Mouse (Mus musculus): ENCODE measurements around the gene Hipk1. TPM values are rescaled to one million over a fixed set of nuclear protein-coding genes. Genes with fewer than 3 reads are reported as not detected.

The Hipk1 gene
- polyA plus RNA-seq, 1 experiment: 55.2 TPM

GRCm38 (mm10) chr3:103773508-103773907 is 17.9 kb downstream of the Hipk1 start:
- WGBS: 75% methylated on average over 3 of the region's 3 CpGs
- Histone ChIP-seq H3K4me3 (ENCODE audit: low read depth, low read length) (no peak overlapping the region), H3K4me1 (ENCODE audit: control insufficient read depth, insufficient read depth, insufficient read length, low read length) (peaks cover 4% of the 10 kb centered on the region; the same call in 1 of the 2 replicates), H3K36me3 (ENCODE audit: control insufficient read depth, insufficient read depth, low read length) (peaks cover 24% of the 10 kb centered on the region), H3K27me3 (ENCODE audit: control insufficient read depth, insufficient read depth, low read length) (no peaks in the 10 kb centered on the region), H3K27ac (ENCODE audit: insufficient read depth, low read depth, low read length) (peak overlapping the region; percentile 86)
- TF ChIP-seq POLR2A (IDR thresholded peaks at IDR 0.05; ENCODE audit: low read depth, low read length): no peak
- no peak for TF ChIP-seq CTCF (IDR thresholded peaks at IDR 0.05; ENCODE audit: extremely low read depth, insufficient read length, insufficient replicate concordance, low read depth, low read length)

GRCm38 (mm10) chr3:103772846-103773245 is 18.5 kb downstream of the Hipk1 start:
- Histone ChIP-seq H3K4me3 (ENCODE audit: low read depth, low read length) (no peak overlapping the region), H3K4me1 (ENCODE audit: control insufficient read depth, insufficient read depth, insufficient read length, low read length) (peaks cover 4% of the 10 kb centered on the region; the same call in 1 of the 2 replicates), H3K27me3 (ENCODE audit: control insufficient read depth, insufficient read depth, low read length) (no peaks in the 10 kb centered on the region), H3K36me3 (ENCODE audit: control insufficient read depth, insufficient read depth, low read length) (peaks cover 21% of the 10 kb centered on the region), H3K27ac (ENCODE audit: insufficient read depth, low read depth, low read length) (peak overlapping the region; percentile 44; the same call in 1 of the 2 replicates)
- WGBS: 53% methylated on average over 4 of the region's 4 CpGs
- TF ChIP-seq CTCF (IDR thresholded peaks at IDR 0.05; ENCODE audit: extremely low read depth, insufficient read length, insufficient replicate concordance, low read depth, low read length) (no peak), POLR2A (IDR thresholded peaks at IDR 0.05; ENCODE audit: low read depth, low read length) (no peak)

GRCm38 (mm10) chr3:103771531-103772130 is 19.7 kb downstream of the Hipk1 start:
- peaks cover 4% of the 10 kb centered on the region; the same call in 1 of the 2 replicates for H3K4me1 ChIP-seq (ENCODE audit: control insufficient read depth, insufficient read depth, insufficient read length, low read length)
- no peak overlapping the region for H3K4me3 ChIP-seq (ENCODE audit: low read depth, low read length)
- H3K36me3 ChIP-seq (ENCODE audit: control insufficient read depth, insufficient read depth, low read length): peaks cover 19% of the 10 kb centered on the region
- TF ChIP-seq CTCF (IDR thresholded peaks at IDR 0.05; ENCODE audit: extremely low read depth, insufficient read length, insufficient replicate concordance, low read depth, low read length) (no peak), POLR2A (IDR thresholded peaks at IDR 0.05; ENCODE audit: low read depth, low read length) (no peak)
- peak overlapping the region; percentile 58; the same call in 1 of the 2 replicates for H3K27ac ChIP-seq (ENCODE audit: insufficient read depth, low read depth, low read length)
- H3K27me3 ChIP-seq (ENCODE audit: control insufficient read depth, insufficient read depth, low read length): no peaks in the 10 kb centered on the region
- 58% methylated on average over 9 of the region's 9 CpGs for WGBS

- 85% methylated on average over 3 of the region's 3 CpGs for WGBS
- Histone ChIP-seq H3K4me1 (ENCODE audit: control insufficient read depth, insufficient read depth, insufficient read length, low read length) (no peaks in the 10 kb centered on the region), H3K27me3 (ENCODE audit: control insufficient read depth, insufficient read depth, low read length) (no peaks in the 10 kb centered on the region), H3K36me3 (ENCODE audit: control insufficient read depth, insufficient read depth, low read length) (peaks cover 37% of the 10 kb centered on the region), H3K4me3 (ENCODE audit: low read depth, low read length) (no peak overlapping the region), H3K27ac (ENCODE audit: insufficient read depth, low read depth, low read length) (no peak overlapping the region)
- TF ChIP-seq POLR2A (IDR thresholded peaks at IDR 0.05; ENCODE audit: low read depth, low read length) (no peak), CTCF (IDR thresholded peaks at IDR 0.05; ENCODE audit: extremely low read depth, insufficient read length, insufficient replicate concordance, low read depth, low read length) (no peak)
Observed at GRCm38 (mm10) chr3:103766789-103767188, 24.6 kb downstream of the Hipk1 start.

GRCm38 (mm10) chr3:103759261-103759970 is 31.9 kb downstream of the Hipk1 start:
- Histone ChIP-seq H3K27ac (ENCODE audit: insufficient read depth, low read depth, low read length) (no peak overlapping the region), H3K4me1 (ENCODE audit: control insufficient read depth, insufficient read depth, insufficient read length, low read length) (peaks cover 6% of the 10 kb centered on the region; the same call in 1 of the 2 replicates), H3K4me3 (ENCODE audit: low read depth, low read length) (no peak overlapping the region), H3K27me3 (ENCODE audit: control insufficient read depth, insufficient read depth, low read length) (no peaks in the 10 kb centered on the region), H3K36me3 (ENCODE audit: control insufficient read depth, insufficient read depth, low read length) (peaks cover 54% of the 10 kb centered on the region)
- TF ChIP-seq POLR2A (IDR thresholded peaks at IDR 0.05; ENCODE audit: low read depth, low read length) (no peak), CTCF (IDR thresholded peaks at IDR 0.05; ENCODE audit: extremely low read depth, insufficient read length, insufficient replicate concordance, low read depth, low read length) (no peak)
- 41% methylated on average over 5 of the region's 5 CpGs for WGBS

- 92% methylated on average over 7 of the region's 7 CpGs for WGBS
- Histone ChIP-seq H3K4me3 (ENCODE audit: low read depth, low read length) (no peak overlapping the region), H3K36me3 (ENCODE audit: control insufficient read depth, insufficient read depth, low read length) (peaks cover 52% of the 10 kb centered on the region), H3K4me1 (ENCODE audit: control insufficient read depth, insufficient read depth, insufficient read length, low read length) (peaks cover 6% of the 10 kb centered on the region; the same call in 1 of the 2 replicates), H3K27ac (ENCODE audit: insufficient read depth, low read depth, low read length) (no peak overlapping the region), H3K27me3 (ENCODE audit: control insufficient read depth, insufficient read depth, low read length) (no peaks in the 10 kb centered on the region)
- TF ChIP-seq CTCF (IDR thresholded peaks at IDR 0.05; ENCODE audit: extremely low read depth, insufficient read length, insufficient replicate concordance, low read depth, low read length) (no peak), POLR2A (IDR thresholded peaks at IDR 0.05; ENCODE audit: low read depth, low read length) (no peak)
Observed at GRCm38 (mm10) chr3:103758456-103758855, 32.9 kb downstream of the Hipk1 start.

GRCm38 (mm10) chr3:103756920-103757319 is 34.4 kb downstream of the Hipk1 start:
- TF ChIP-seq POLR2A (IDR thresholded peaks at IDR 0.05; ENCODE audit: low read depth, low read length): no peak
- no peak for TF ChIP-seq CTCF (IDR thresholded peaks at IDR 0.05; ENCODE audit: extremely low read depth, insufficient read length, insufficient replicate concordance, low read depth, low read length)
- 39% methylated on average over 2 of the region's 2 CpGs for WGBS
- Histone ChIP-seq H3K36me3 (ENCODE audit: control insufficient read depth, insufficient read depth, low read length) (peaks cover 55% of the 10 kb centered on the region), H3K4me3 (ENCODE audit: low read depth, low read length) (no peak overlapping the region), H3K27ac (ENCODE audit: insufficient read depth, low read depth, low read length) (no peak overlapping the region), H3K27me3 (ENCODE audit: control insufficient read depth, insufficient read depth, low read length) (no peaks in the 10 kb centered on the region), H3K4me1 (ENCODE audit: control insufficient read depth, insufficient read depth, insufficient read length, low read length) (peaks cover 6% of the 10 kb centered on the region; the same call in 1 of the 2 replicates)
